Mouse (Mus musculus) frontal cortex, adult 2 months (tissue): ENCODE data around the gene Stk26. TPM values are rescaled to one million over a fixed set of nuclear protein-coding genes. Genes with fewer than 3 reads are reported as not detected.
A peak's percentile ranks its signal among the peaks of the same experiment; 100 is the strongest.

Source experiments
- DNase-seq, 2 experiments: peaks; one replicate each; pipeline ENCODE4 v3.0.0; 2022; ENCODE audit warnings: low spot score in 1 of 2; ENCODE audit errors: extremely low spot score in 1 of 2
- polyA plus RNA-seq: library from polyadenylated mRNA; depleted of rRNA; stranded (reverse); fragments of >200 nt; gene quantifications from 2 replicates; pipeline ENCODE4 v1.2.3, GENCODE M21; 2012; rRNA removed

Gene Stk26
- polyA plus RNA-seq, 1 experiment = 4.6 TPM

DNA sequence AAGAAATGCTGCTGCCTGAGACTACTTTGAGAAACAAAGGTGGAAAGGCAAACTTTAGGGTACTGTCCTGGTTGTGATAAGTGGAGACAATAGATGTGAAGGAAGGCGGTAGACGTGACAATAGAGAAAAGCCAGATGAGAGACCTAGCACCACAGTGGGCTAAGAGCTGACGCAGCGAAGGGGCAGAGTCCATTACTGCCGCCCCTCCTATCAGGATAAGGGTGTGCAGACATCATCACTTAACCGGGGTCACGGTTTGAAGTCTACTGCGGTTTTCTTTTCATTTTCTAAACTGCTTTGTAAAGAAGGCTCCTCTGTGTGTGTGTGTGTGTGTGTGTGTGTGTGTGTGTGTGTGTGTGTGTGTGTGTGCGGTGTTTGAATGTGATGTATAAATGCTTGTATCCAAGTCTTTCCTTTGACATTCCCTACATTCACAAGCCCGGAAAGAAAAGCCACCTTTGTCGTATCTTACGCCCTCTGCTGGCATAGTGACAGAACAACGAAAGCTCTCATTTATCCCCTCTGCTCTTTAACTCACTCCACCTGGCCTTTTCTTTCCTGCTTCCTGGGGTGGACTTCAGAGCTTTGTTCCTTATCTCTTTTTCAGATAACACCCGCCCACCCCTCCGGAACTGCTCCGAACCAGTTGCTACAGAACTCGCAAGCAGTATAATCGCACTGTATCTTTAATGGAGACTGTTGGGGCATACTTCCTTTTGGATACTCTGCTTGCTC lies 84.0 kb downstream of the Stk26 start:
- peak in 1 of 2 experiments; percentile 41 for DNase-seq

DNA sequence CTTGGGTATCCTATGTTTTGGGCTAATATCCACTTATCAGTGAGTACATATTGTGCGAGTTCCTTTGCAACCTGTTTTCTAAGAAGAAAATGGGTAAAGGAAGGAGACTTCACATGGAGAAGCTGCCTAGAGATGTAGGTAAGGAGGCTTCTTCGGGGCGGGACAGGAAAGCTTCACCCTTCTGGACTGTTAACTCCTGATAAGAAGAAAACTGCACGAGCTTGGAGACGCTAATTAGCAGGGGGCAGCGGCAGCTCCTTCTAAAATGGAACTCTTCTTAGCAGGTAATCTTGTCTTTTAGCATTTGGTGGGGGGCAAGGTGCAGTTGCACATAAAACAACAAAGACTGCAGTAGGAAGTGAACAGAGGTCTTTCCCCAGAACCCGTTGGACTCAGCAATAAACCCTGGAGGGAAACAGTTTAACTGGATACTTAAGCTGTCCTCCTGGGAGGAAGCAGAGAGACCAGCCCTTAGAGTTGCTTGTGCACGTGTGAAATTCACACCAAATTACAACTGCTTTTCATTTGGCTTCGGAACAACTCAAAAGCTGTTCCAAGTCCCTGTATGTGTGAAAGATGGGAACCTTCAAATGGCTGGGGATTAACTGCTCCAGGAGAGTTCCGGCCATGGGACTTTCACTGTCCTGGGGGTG lies 86.2 kb downstream of the Stk26 start:
- no peak for DNase-seq

DNA sequence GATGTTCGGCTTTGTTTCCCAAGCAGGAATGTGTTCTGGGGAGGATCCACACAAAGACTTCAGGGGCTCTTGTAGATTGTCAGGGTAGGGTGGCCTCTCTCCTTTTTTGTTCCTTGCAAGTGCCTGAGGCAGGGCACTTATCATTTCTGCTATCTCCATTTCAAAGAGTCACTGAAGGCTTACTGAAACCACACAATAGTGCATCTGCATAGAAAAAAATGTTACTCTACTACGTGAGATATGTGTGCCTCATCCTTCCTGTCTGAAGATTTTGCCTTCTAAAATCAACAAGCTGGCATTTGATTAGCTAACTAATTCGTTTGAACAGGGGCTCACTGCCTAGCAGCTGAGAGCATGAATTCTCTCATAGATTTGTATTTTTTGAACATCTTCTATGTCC lies 89.5 kb downstream of the Stk26 start:
- DNase-seq = no peak

DNA sequence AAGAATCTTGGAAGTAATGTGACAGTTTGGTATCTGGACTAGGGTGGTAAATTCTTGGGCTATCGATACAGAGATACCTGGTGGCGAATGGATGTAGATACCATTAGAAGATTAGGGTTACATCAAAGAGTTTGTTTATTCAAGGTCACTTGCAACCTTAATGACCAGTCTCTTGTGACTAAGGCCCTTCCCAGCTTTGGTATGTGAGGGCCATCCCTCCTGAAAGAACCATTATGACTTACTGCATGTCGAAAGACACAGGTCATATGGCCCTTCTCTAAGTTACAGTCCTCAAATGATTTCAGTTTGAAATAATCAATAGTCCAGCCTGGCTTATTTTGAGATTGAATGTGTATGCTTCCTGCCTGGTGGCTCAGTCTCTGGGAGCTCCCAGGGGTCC lies 96.3 kb downstream of the Stk26 start:
- DNase-seq = no peak

DNA sequence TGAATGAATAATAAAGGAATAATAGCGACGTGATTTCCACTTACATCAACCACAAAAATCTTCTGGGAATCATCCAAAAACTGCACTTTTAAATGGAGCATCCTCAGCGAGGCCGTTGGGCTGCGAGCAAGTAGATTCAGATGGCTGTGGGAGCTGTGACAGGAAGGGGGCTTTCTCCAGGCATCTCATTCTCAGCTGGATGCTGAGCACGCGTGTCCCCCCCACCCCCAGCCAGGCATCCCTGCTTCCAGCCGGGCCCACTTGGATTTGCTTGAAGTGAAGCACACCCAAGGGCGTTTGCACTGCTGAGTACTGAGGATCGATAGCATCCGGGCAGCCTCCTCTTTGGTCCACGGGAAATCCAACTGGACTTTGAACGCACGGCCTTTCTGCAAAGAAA lies 101.8 kb downstream of the Stk26 start, which contains the start of gene Frmd7:
Gene Frmd7, minus strand, starts transcription at position 101 of the 400 bp plus-strand sequence.
- DNase-seq = no peak

Other genes with a start within 250 kb of the Stk26 start
- gene Frmd7, start 101.7 kb downstream of the Stk26 start, polyA plus RNA-seq = 74.5 and 77.1 TPM in 2 replicates
- 21.3 and 23.3 TPM in 2 replicates for gene Rap2c, start 177.0 kb downstream of the Stk26 start, polyA plus RNA-seq